Mouse (Mus musculus) heart, embryonic 16.5 days (tissue): ENCODE data around the gene Nr2f2. TPM values are rescaled to one million over a fixed set of nuclear protein-coding genes. Genes with fewer than 3 reads are reported as not detected.

Source experiments
- ATAC-seq: fragments of 200-750 bp; cut with Nextera tagmentation; replicated peaks from 2 replicates; pipeline ENCODE4 v1.8.0; 2017; ENCODE audit warnings: moderate number of reproducible peaks; ENCODE audit not compliant: insufficient read depth, low FRiP score; ENCODE audit errors: extremely low read depth
- H3K27ac ChIP-seq: fragments of 300-500 bp; sonication (generic); 2 replicates; pipeline ENCODE4 v1.5.1; 2014; ENCODE audit warnings: mild to moderate bottlenecking, low read length, control low read depth, moderate library complexity
- H3K27me3 ChIP-seq: fragments of 300-500 bp; sonication (generic); 2 replicates; pipeline ENCODE4 v1.6.1; 2014; ENCODE audit warnings: low read length, mixed read lengths; ENCODE audit not compliant: control insufficient read depth, insufficient read depth
- H3K36me3 ChIP-seq: fragments of 300-500 bp; sonication (generic); 2 replicates; pipeline ENCODE4 v1.6.1; 2014; ENCODE audit not compliant: control insufficient read depth, insufficient read depth
- H3K4me1 ChIP-seq: fragments of 300-500 bp; sonication (generic); 2 replicates; pipeline ENCODE4 v1.6.1; 2014; ENCODE audit warnings: low read length, mixed read lengths; ENCODE audit not compliant: control insufficient read depth, insufficient read depth
- H3K4me2 ChIP-seq: fragments of 300-500 bp; sonication (generic); 2 replicates; pipeline ENCODE4 v1.6.1; 2014; ENCODE audit warnings: low read depth, mild to moderate bottlenecking, control low read depth, low read length
- H3K4me3 ChIP-seq: fragments of 300-500 bp; sonication (generic); 2 replicates; pipeline ENCODE4 v1.5.1; 2014; ENCODE audit warnings: mild to moderate bottlenecking, control low read depth, low read length
- H3K9ac ChIP-seq: fragments of 300-500 bp; sonication (generic); 2 replicates; pipeline ENCODE4 v1.6.1; 2014; ENCODE audit warnings: low read length, control low read depth
- H3K9me3 ChIP-seq: fragments of 300-500 bp; sonication (generic); replicated peaks from 2 replicates; pipeline ENCODE4 v1.6.1; 2016; ENCODE audit warnings: low read length; ENCODE audit not compliant: control insufficient read depth
- WGBS: fragments of 180-500 bp; shearing (Covaris S2); extraction: QIAGEN DNeasy Blood & Tissue Kit; methylation state at CpG from one replicate; pipeline ENCODE4 v1.1.7; 2014; 5-methylcytosine and 5-hydroxymethylcytosine counted together
- polyA plus RNA-seq: library from polyadenylated mRNA; unstranded; fragments of >200 nt; fragmentation: Nextera tagmentation; extraction: Ambion mirVana; gene quantifications from 2 replicates; pipeline ENCODE4 v1.2.1, GENCODE M21; 2015

The Nr2f2 gene
- polyA plus RNA-seq: 15.4 and 20.0 TPM in 2 replicates

GRCm38 (mm10) chr7:70365941-70366807, at the start of gene Nr2f2:
Gene Nr2f2 (minus strand): TSS chr7:70366735.
- peaks cover 68% of the 10 kb centered on the region for H3K27me3 ChIP-seq
- H3K4me2 ChIP-seq: peak within 1 kb of the TSS; percentile 52
- WGBS: 2% methylated on average over 16 of the region's 16 CpGs
- no peaks in the 10 kb centered on the region for H3K9me3 ChIP-seq
- peak within 1 kb of the TSS; percentile 56 for H3K4me3 ChIP-seq
- ATAC-seq: no peak
- H3K36me3 ChIP-seq: no peaks in the 10 kb centered on the region
- peak within 1 kb of the TSS; percentile 79 for H3K27ac ChIP-seq
- peak within 1 kb of the TSS; percentile 74 for H3K9ac ChIP-seq
- peaks cover 6% of the 10 kb centered on the region for H3K4me1 ChIP-seq

GRCm38 (mm10) chr7:70414461-70414860, 47.9 kb upstream of the Nr2f2 start:
- no peaks in the 10 kb centered on the region for H3K36me3 ChIP-seq
- H3K4me2 ChIP-seq: no peak overlapping the region
- H3K9me3 ChIP-seq: no peaks in the 10 kb centered on the region
- H3K27ac ChIP-seq: no peak overlapping the region
- peaks cover 10% of the 10 kb centered on the region for H3K4me1 ChIP-seq
- H3K27me3 ChIP-seq: no peaks in the 10 kb centered on the region
- H3K9ac ChIP-seq: no peak overlapping the region
- H3K4me3 ChIP-seq: no peak overlapping the region
- 86% methylated on average over 4 of the region's 4 CpGs for WGBS
- no peak for ATAC-seq

DNA sequence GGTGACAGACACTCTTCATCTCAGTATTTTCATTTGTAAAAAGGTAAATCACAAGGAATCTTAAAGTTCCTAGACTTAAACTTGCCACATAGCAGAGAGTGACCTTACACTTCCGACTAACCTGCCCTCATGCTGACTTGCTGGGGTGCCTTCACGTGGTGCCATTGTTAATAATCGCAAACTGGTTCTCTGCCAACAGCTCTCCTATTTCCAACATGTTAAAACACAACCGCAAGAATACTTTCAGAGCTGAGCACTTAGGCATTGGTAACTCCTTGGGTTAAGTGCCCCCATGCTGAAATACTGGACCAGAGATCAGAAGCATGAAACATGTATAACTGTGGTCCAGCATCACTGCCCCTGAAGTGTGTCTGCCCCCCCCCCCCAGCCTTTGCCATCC, 47.1 kb upstream of the Nr2f2 start:
- Histone ChIP-seq H3K4me3 (no peak overlapping the region), H3K27ac (no peak overlapping the region), H3K4me2 (no peak overlapping the region), H3K9me3 (no peaks in the 10 kb centered on the region), H3K27me3 (no peaks in the 10 kb centered on the region), H3K36me3 (no peaks in the 10 kb centered on the region), H3K4me1 (peaks cover 10% of the 10 kb centered on the region), H3K9ac (no peak overlapping the region)
- ATAC-seq: no peak
- WGBS: 82% methylated on average over 4 of the region's 4 CpGs

DNA sequence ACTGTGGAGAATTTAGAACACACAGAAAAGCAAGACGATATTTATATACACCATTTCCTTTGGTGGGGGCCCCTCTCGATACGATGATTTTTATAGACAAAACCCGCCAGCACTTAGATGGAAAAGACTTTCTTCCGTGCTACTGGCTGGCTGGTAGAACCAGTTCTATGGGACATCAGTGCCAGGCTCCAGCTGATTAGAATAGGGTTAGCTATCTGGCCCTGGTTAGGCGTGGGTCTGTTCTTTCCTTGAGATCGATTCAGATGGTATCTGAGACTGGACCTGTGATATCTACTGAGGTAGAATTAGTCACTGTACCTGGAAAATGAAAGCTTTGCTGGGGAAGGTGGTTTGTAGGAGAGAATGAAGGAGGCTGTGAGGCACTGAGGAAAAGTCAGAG, 46.4 kb upstream of the Nr2f2 start:
- H3K9ac ChIP-seq: no peak overlapping the region
- 86% methylated on average over 7 of the region's 7 CpGs for WGBS
- H3K27ac ChIP-seq: no peak overlapping the region
- no peak overlapping the region for H3K4me3 ChIP-seq
- peaks cover 10% of the 10 kb centered on the region for H3K4me1 ChIP-seq
- no peak for ATAC-seq
- H3K4me2 ChIP-seq: no peak overlapping the region
- no peaks in the 10 kb centered on the region for H3K36me3 ChIP-seq
- no peaks in the 10 kb centered on the region for H3K27me3 ChIP-seq
- H3K9me3 ChIP-seq: no peaks in the 10 kb centered on the region

- no peaks in the 10 kb centered on the region for H3K27me3 ChIP-seq
- no peak overlapping the region for H3K4me3 ChIP-seq
- H3K27ac ChIP-seq: no peak overlapping the region
- WGBS: 32% methylated on average over 3 of the region's 3 CpGs
- no peaks in the 10 kb centered on the region for H3K36me3 ChIP-seq
- no peak overlapping the region for H3K9ac ChIP-seq
- H3K4me1 ChIP-seq: peaks cover 10% of the 10 kb centered on the region
- H3K9me3 ChIP-seq: no peaks in the 10 kb centered on the region
- peak overlapping the region; percentile 26; the same call in 1 of the 2 replicates for H3K4me2 ChIP-seq
- ATAC-seq: no peak
These were observed 43.8 kb upstream of the Nr2f2 start for GRCm38 (mm10) chr7:70410350-70410749.

DNA sequence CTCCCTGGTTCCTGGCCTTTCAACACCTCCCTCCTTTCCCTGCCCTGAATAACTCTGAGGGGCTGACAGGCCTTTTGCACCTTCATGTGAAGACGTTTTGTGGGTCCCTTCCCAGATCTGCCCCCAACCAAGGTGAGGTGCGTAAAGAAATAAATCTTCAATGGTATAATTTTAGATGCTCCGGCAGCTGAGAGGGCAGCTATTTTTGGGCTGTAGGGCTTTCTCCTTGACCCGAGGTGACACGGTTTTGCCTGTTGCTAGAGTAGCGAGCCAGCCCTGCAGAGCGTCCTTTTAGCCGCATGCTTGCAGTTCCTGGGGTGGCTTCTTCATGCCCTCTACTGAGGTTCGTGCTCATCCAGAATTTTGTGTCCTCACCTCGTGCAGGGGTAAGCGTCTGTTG, 43.4 kb upstream of the Nr2f2 start:
- Histone ChIP-seq H3K9me3 (no peaks in the 10 kb centered on the region), H3K9ac (no peak overlapping the region), H3K4me3 (no peak overlapping the region), H3K4me2 (peak overlapping the region; percentile 26), H3K27ac (no peak overlapping the region), H3K27me3 (no peaks in the 10 kb centered on the region), H3K4me1 (peaks cover 10% of the 10 kb centered on the region), H3K36me3 (no peaks in the 10 kb centered on the region)
- no peak for ATAC-seq
- WGBS: 38% methylated on average over 11 of the region's 11 CpGs

- H3K4me1 ChIP-seq: peaks cover 10% of the 10 kb centered on the region
- H3K27ac ChIP-seq: no peak overlapping the region
- WGBS: 46% methylated on average over 3 of the region's 3 CpGs
- no peaks in the 10 kb centered on the region for H3K9me3 ChIP-seq
- H3K36me3 ChIP-seq: no peaks in the 10 kb centered on the region
- H3K9ac ChIP-seq: no peak overlapping the region
- H3K4me3 ChIP-seq: no peak overlapping the region
- ATAC-seq: no peak
- no peaks in the 10 kb centered on the region for H3K27me3 ChIP-seq
- no peak overlapping the region for H3K4me2 ChIP-seq
These were observed 42.3 kb upstream of the Nr2f2 start for GRCm38 (mm10) chr7:70408814-70409213.

GRCm38 (mm10) chr7:70407123-70407522, 40.6 kb upstream of the Nr2f2 start:
- Histone ChIP-seq H3K27me3 (no peaks in the 10 kb centered on the region), H3K9ac (no peak overlapping the region), H3K4me1 (peaks cover 10% of the 10 kb centered on the region), H3K9me3 (no peaks in the 10 kb centered on the region), H3K4me3 (no peak overlapping the region), H3K4me2 (no peak overlapping the region), H3K36me3 (0 out of 2 replicates have a peak, but pooled peaks cover 4% of the 10 kb centered on the region), H3K27ac (no peak overlapping the region)
- 82% methylated on average over 11 of the region's 11 CpGs for WGBS
- ATAC-seq: no peak

DNA sequence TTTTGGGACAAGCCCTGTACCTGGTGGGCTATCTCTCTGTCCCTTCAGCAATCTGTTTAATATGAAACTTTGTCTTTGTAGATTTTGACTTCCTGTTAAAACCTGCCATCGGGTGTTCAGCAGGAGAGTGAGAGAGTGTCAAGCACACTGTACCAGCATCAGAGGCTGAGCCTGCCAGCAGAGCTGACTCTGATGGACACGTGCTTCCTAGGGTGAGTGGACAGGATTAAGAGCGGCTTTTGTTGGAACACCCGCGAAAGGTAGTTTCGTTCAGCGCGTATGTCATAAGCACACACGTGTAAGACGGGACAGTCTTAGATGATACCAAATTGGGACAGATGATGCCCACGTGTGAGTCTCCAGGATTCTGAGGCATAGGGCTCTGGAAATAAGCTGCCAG, 40.0 kb upstream of the Nr2f2 start:
- Histone ChIP-seq H3K36me3 (0 out of 2 replicates have a peak, but pooled peaks cover 4% of the 10 kb centered on the region), H3K9me3 (no peaks in the 10 kb centered on the region), H3K27ac (no peak overlapping the region), H3K4me1 (peaks cover 10% of the 10 kb centered on the region), H3K4me3 (no peak overlapping the region), H3K4me2 (no peak overlapping the region), H3K9ac (no peak overlapping the region), H3K27me3 (no peaks in the 10 kb centered on the region)
- ATAC-seq: no peak
- WGBS: 83% methylated on average over 11 of the region's 11 CpGs
